Mouse (Mus musculus) adrenal gland, postnatal 25 days (tissue): ENCODE measurements around the gene 2010005H15Rik. TPM values are rescaled to one million over a fixed set of nuclear protein-coding genes. Genes with fewer than 3 reads are reported as not detected.
"Not testable (repeated sequence)": the region's sequence is repeated elsewhere in the genome, so short reads cannot be mapped to it uniquely, and the experiment has no call there.

Experiments used
- DNase-seq: peaks from one replicate; pipeline ENCODE4 v3.0.0; 2021; ENCODE audit warnings: mixed read lengths
- long read RNA-seq: library from polyadenylated mRNA; stranded (forward); transcript quantifications from one replicate; pipeline ENCODE4 v2.0.0, GENCODE M21; 2021
- total RNA-seq: library from RNA; stranded (reverse); gene quantifications from 2 replicates; pipeline ENCODE4 v1.2.3, GENCODE M21; 2021

Gene 2010005H15Rik
- 1.1 TPM in 1 of 2 replicates, not detected in the other for total RNA-seq
- long read RNA-seq, result 0 reads

DNA sequence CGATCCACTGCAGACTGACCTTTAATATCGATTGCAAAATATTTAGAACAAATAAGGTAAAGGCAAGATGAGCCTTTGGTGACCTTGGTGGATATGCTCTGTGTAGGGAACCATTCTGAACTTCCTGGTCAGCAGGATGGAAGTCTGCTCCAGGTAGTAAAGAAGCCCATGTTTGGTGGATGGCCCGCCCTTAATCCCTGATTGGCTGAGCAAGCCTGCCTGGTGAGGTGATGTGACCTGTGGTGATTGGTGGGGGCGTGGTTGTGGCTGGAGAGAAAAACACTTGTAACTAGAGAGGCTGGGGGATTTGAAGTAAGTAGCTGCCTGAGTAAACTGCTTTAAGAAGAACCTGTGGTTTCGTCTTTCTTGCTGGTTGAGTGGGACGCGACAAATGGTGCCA is at the start of gene 2010005H15Rik:
Gene 2010005H15Rik (plus strand): TSS at position 301 of the 400 bp plus-strand sequence.
- not testable (repeated sequence) for DNase-seq

DNA sequence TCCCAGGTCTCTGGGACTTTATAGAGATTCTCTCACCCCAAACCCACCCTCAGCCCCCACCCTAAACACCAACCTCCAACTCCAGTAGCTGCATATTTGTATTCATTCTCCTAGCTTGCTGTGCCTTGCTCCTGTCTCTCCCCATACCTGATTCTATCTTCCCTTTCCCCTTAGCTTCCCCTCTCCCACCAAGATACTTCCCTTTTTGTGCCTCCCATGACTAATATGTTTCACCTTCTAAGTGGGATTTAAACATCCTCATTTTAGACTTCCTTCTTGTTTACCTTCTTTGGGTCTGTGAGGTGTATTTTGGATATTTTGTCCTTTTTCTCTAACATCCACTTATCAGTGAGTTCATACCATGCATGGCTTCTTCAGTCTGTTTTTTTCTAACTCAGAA is 45.2 kb upstream of the 2010005H15Rik start:
- DNase-seq, result no peak

DNA sequence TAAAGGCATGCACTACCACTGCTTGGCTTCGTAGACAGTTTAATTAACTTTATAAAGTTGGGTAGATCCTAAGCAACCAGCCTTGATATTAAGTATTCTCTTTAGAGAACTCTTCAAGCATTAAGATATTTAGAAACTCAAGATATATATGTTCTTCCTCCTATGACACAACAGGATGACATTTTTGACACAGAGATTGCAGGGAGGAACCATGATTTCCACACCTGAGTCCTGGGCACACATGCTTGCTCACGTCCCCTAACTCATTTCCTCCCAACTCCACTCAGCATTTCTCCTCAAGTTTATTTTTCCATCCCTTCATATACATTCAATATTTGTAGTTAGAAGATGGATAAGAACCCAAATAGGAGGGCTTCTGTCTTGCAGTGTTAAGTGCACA is 41.4 kb upstream of the 2010005H15Rik start:
- no peak for DNase-seq

DNA sequence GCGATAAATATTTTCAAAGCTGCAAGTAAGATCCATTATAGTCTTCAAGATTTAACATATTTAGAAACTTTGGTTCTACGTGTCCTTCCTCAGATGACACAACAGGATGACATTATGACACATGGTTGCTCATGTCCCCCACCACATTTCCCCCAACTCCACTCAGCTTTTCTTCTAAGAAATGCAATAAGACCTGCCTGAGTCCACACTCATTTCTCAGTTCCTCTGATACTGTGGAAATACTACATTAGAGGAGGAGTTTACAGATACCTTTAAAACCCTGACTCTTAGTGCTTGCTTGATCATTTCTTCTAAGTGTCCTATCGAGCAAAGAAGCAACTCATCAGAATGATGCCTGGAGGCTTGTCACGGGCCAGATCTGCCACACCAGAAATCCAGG is 37.4 kb upstream of the 2010005H15Rik start, which contains the start of gene Gm5483:
Gene Gm5483 (plus strand): TSS at position 301 of the 400 bp plus-strand sequence.
- DNase-seq, result not testable (repeated sequence)

DNA sequence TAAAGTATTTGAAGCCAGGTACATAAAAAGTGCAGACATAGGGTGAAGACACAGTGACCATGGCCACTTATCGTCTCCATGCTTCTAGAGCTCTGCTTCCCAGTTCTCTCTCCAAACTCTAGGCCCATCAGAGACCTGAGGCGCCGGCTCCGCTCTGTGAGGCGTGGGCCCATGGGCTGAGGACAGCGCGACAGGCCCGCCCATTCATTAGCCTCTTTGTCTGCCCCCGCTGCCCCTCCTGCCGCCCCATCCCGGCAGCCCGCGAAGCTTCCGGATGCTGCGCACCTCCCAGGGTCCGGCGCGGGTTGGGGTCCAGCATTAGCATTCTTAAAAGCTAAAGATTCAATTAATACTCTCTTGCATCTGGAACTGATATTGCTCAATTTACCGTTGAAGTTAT is 22.0 kb upstream of the 2010005H15Rik start:
- DNase-seq, result no peak

- DNase-seq, result no peak
Observed at GRCm38 (mm10) chr16:36203846-36204245, 17.4 kb upstream of the 2010005H15Rik start.

- not testable (repeated sequence) for DNase-seq
Observed at GRCm38 (mm10) chr16:36205684-36206083, 15.6 kb upstream of the 2010005H15Rik start.

DNA sequence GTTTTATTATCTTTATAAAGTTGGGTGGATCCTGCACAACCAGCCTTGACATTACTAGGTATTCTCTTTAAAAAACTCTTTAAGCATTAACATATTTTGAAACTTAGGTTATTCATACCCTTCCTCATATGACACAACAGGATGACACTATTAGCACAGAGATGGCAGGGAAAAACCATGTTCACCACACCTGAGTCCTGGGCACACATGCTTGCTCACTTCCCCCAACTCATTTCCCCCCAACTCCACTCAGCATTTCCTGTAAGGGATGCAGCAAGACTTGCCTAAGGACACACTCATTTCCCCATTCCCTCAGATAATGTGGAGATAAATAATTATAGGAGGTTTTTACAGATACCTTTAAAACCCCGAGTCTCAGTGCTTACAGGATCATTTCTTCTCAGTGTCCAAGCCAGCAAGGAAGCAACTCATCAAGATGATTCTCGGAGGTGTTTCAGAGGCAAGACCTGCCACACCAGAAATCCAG is 11.3 kb upstream of the 2010005H15Rik start, which contains the start of gene Gm5416:
Gene Gm5416 (plus strand): TSS at position 437 of the 487 bp plus-strand sequence.
- DNase-seq, result no peak

GRCm38 (mm10) chr16:36260585-36260984 is 39.3 kb downstream of the 2010005H15Rik start:
- not testable (repeated sequence) for DNase-seq

DNA sequence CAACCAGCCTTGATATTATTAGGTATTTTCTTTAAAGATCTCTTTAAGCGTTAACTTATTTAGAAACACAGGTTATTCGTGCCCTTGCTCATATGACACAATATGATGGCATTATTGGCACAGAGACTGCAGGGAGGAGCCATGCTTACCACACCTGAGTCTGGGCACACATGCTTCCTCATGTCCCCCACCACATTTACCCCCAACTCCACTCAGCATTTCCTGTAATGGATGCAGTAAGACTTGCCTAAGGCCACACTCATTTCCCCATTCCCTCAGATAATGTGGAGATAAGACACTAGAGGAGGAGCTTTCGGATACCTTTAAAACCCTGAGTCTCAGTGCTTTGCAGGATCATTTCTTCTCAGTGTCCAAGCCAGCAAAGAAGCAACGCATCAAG is 55.5 kb downstream of the 2010005H15Rik start, which contains the start of gene Stfa1:
Gene Stfa1 (plus strand): TSS at position 156 of the 400 bp plus-strand sequence.
- not testable (repeated sequence) for DNase-seq

- DNase-seq, result no peak
Observed at GRCm38 (mm10) chr16:36289140-36289539, 67.9 kb downstream of the 2010005H15Rik start.

Other genes starting within 250 kb of the 2010005H15Rik start
- 62.0 and 69.0 TPM in 2 replicates for gene Kpna1, start 242.7 kb upstream of the 2010005H15Rik start, total RNA-seq
- gene Wdr5b, start 180.3 kb upstream of the 2010005H15Rik start, total RNA-seq, result 5.7 and 5.9 TPM in 2 replicates
- gene Fam162a, start 149.9 kb upstream of the 2010005H15Rik start, total RNA-seq, result 164 TPM in 2 replicates
- gene Ccdc58, start 149.8 kb upstream of the 2010005H15Rik start, total RNA-seq, result 54.1 and 66.4 TPM in 2 replicates
- not detected in 2 replicates for gene Csta1, start 90.2 kb upstream of the 2010005H15Rik start, total RNA-seq
- not detected in 2 replicates for gene Stfa2l1, start 64.7 kb upstream of the 2010005H15Rik start, total RNA-seq
- not detected in 2 replicates for gene Gm5483, start 37.3 kb upstream of the 2010005H15Rik start, total RNA-seq
- gene Gm5416, start 11.1 kb upstream of the 2010005H15Rik start, total RNA-seq, result not detected in 2 replicates
- not detected in 2 replicates for gene Stfa1, start 55.5 kb downstream of the 2010005H15Rik start, total RNA-seq
- not detected in 2 replicates for gene BC117090, start 112.9 kb downstream of the 2010005H15Rik start, total RNA-seq
- gene BC100530, start 146.3 kb downstream of the 2010005H15Rik start, total RNA-seq, result not detected in 2 replicates
- gene Stfa2, start 187.0 kb downstream of the 2010005H15Rik start, total RNA-seq, result not detected in 2 replicates
- gene Stfa3, start 233.9 kb downstream of the 2010005H15Rik start, total RNA-seq, result not detected in 2 replicates